In genomic region chr2:171120033-171120802, GRCm38 (mm10) we compare ENCODE assay signal across 6 mouse cellular contexts.
DNase-seq lines count a peak whose midpoint lies in the region; TF ChIP-seq lines count a peak whose summit lies in the region.
"Not testable (repeated sequence)": the region's sequence is repeated elsewhere in the genome, so short reads cannot be mapped to it uniquely, and the experiment has no call there.

No protein-coding gene starts in this region.

- H3K9ac ChIP-seq in ES-Bruce4 (ENCODE audit: low read depth, poor library complexity, severe bottlenecking); ES-E14 (ENCODE audit: insufficient read depth, low read depth, low read length, poor library complexity, severe bottlenecking): not testable (repeated sequence)

- TF ChIP-seq POLR2A in ES-Bruce4 (IDR thresholded peaks at IDR 0.05; ENCODE audit: insufficient read depth, low read length) = not testable (repeated sequence)

- in situ Hi-C loops in ES-E14 (cut with MboI; ENCODE audit: low sequenced_read_pairs in 2 of 2, unreplicated experiment in 2 of 2) = not testable (repeated sequence)

- not testable (repeated sequence) for H3K4me1 ChIP-seq in ES-Bruce4 (ENCODE audit: control insufficient read depth, insufficient read depth, low read length); ES-E14 (ENCODE audit: control insufficient read depth in 2 of 2, insufficient read depth in 2 of 2, low read length in 2 of 2, poor library complexity in 1 of 2)

- TF ChIP-seq CTCF in ES-Bruce4 (IDR thresholded peaks at IDR 0.05; ENCODE audit: low read depth, low read length) = not testable (repeated sequence)

- H3K27ac ChIP-seq in ES-Bruce4 (ENCODE audit: insufficient read depth, low read length) (peak overlapping the region; percentile 57), ES-E14 (ENCODE audit: insufficient read depth, low read depth, low read length, poor library complexity, severe bottlenecking) (peak overlapping the region; percentile 92)

- not testable (repeated sequence) for H3K27me3 ChIP-seq in ES-Bruce4 (ENCODE audit: control insufficient read depth, insufficient read depth, low read length, poor library complexity, severe bottlenecking)

- peaks cover 22% of the 10 kb centered on the region for H3K9me3 ChIP-seq in ES-Bruce4 (replicated peaks; ENCODE audit: control insufficient read depth, insufficient read depth, low read length, poor library complexity, severe bottlenecking)
- H3K9me3 ChIP-seq in ES-E14 (ENCODE audit: control insufficient read depth, insufficient read depth, low read depth, low read length) = not testable (repeated sequence)

- DNase-seq in ES-CJ7 (ENCODE audit: low read depth, low spot score) (peak; percentile 75), R1 (ENCODE audit: low read depth, low spot score) (peak; percentile 93), ZHBTc4 (ENCODE audit: low read depth, low spot score) (peak; percentile 80)
- not testable (repeated sequence) for DNase-seq in ES-E14 (ENCODE audit: low read depth, low spot score)
- DNase-seq in heart, adult 11 months = peak; percentile 1

- not testable (repeated sequence) for H3K36me3 ChIP-seq in ES-Bruce4 (ENCODE audit: control insufficient read depth, insufficient read depth, low read length, poor library complexity, severe bottlenecking); ES-E14 (ENCODE audit: control insufficient read depth, insufficient read depth, low read length, poor library complexity, severe bottlenecking)

- not testable (repeated sequence) for TF ChIP-seq EP300 in ES-Bruce4 (IDR thresholded peaks at IDR 0.05; ENCODE audit: insufficient read depth, low read depth, low read length)

- H3K4me3 ChIP-seq in ES-Bruce4 (ENCODE audit: low read depth, low read length); ES-E14 (ENCODE audit: insufficient read depth in 1 of 2, low read depth in 1 of 2, low read length in 2 of 2, poor library complexity in 1 of 2, severe bottlenecking in 1 of 2): not testable (repeated sequence)

TF ChIP-seq in ES-E14, 5 proteins besides CTCF, POLR2A, EP300 and RAD21:
- TF ChIP-seq MAFK (IDR thresholded peaks at IDR 0.05; ENCODE audit: insufficient read depth, low read depth, low read length) = peak; percentile 64; the same call in 1 of the 2 replicates
- TF ChIP-seq ZNF384 (IDR thresholded peaks at IDR 0.05; ENCODE audit: low read depth, low read length) = peak; percentile 73
